In genomic region chr13:24604761-24605591, GRCm38 (mm10) we compare ENCODE assay signal across 9 mouse cellular contexts. TPM values are rescaled to one million over a fixed set of nuclear protein-coding genes. Genes with fewer than 3 reads are reported as not detected.
DNase-seq lines count a peak whose midpoint lies in the region; ATAC-seq lines count a peak whose summit lies in the region.
"Had no signal": no experiment of that assay in that cellular context is flagged by ENCODE, and none has a peak within 500 bp of the region (broad histone marks: within the 10 kb centered on the region; RNA-seq: fewer than 3 reads in every experiment).

No protein-coding gene starts in this region.

- 2% methylated on average over 20 of the region's 20 CpGs for WGBS in hindbrain, embryonic 14.5 days

- peaks cover 23% of the 10 kb centered on the region for H3K4me1 ChIP-seq in hindbrain, embryonic 14.5 days (replicated peaks; ENCODE audit: control insufficient read depth, insufficient read depth, low read length)

- H3K4me2 ChIP-seq in hindbrain, embryonic 14.5 days (replicated peaks), result peak overlapping the region; percentile 53

- H3K9ac ChIP-seq in hindbrain, embryonic 14.5 days, result peak overlapping the region; percentile 43

- ATAC-seq in hindbrain, embryonic 14.5 days (ENCODE audit: low FRiP score), result peak; percentile 72
- ATAC-seq in megakaryocyte-erythroid progenitor cell, adult 5-6 weeks (replicated peaks; ENCODE audit: low FRiP score, low TSS enrichment, poor library complexity, severe bottlenecking), result no peak

- no peaks in the 10 kb centered on the region for H3K27me3 ChIP-seq in hindbrain, embryonic 14.5 days (ENCODE audit: control insufficient read depth, insufficient read depth, low read length)

- H3K9me3 ChIP-seq in hindbrain, embryonic 14.5 days (ENCODE audit: control insufficient read depth, low read length), result no peaks in the 10 kb centered on the region
- H3K9me3 ChIP-seq: G1E had no signal

- intact Hi-C loops in heart, postnatal 36 days (cut with DNase I), result no loop called here

- peak overlapping the region; percentile 23 for H3K4me3 ChIP-seq in hindbrain, embryonic 14.5 days (replicated peaks; ENCODE audit: low read length)

- peak overlapping the region; percentile 63 for H3K27ac ChIP-seq in hindbrain, embryonic 14.5 days

- H3K36me3 ChIP-seq in hindbrain, embryonic 14.5 days (replicated peaks; ENCODE audit: control insufficient read depth, insufficient read depth), result no peaks in the 10 kb centered on the region
- H3K36me3 ChIP-seq: G1E had no signal

- DNase-seq in heart, adult 11 months, result peak; percentile 94
- no peak for DNase-seq in heart, postnatal 36 days
- peak; percentile 82 for DNase-seq in embryo, embryonic 10.5 days (ENCODE audit: low spot score)
- peak; percentile 50 for DNase-seq in hindbrain, embryonic 14.5 days (ENCODE audit: low spot score)
- DNase-seq in lung, postnatal 14 days, result peak; percentile 34
- peak; percentile 73 for DNase-seq in spleen, adult 12 weeks (ENCODE audit: low spot score)
- no peak for DNase-seq in left cerebral cortex, adult 9 months (ENCODE audit: low spot score in 2 of 2)

RNA-seq across cellular contexts. Expression of gene Ripor2, which starts 23.0 kb away (rescaled TPM):
- 1 to 10 TPM; 5.7 to 5.9 TPM for total RNA-seq in heart, postnatal 36 days (2021)
- polyA plus RNA-seq in hindbrain, embryonic 14.5 days (2014; fragmentation: Nextera tagmentation; extraction: Ambion mirVana), result 21.9 and 25.9 TPM in 2 replicates
- 34.1 and 50.0 TPM in 2 replicates for total RNA-seq in megakaryocyte-erythroid progenitor cell, adult 5-6 weeks (2014; fragmentation: Nextera tagmentation)
- 24.7 and 32.6 TPM in 2 replicates for total RNA-seq in megakaryocyte-erythroid progenitor cell, adult 5-6 weeks (2017)
- polyA plus RNA-seq: G1E had no signal

Comparison
In these comparisons a context has a peak if more than half of its experiments do, and no peak if none do; other contexts are left out.
1. DNase-seq: peak in heart, adult 11 months (single experiment), embryo, embryonic 10.5 days (single experiment), hindbrain, embryonic 14.5 days (single experiment), lung, postnatal 14 days (single experiment) and spleen, adult 12 weeks (single experiment); none in heart, postnatal 36 days (0 of 2) and left cerebral cortex, adult 9 months (0 of 2).